Mouse (Mus musculus) neural tube, embryonic 11.5 days (tissue): ENCODE measurements at regions not wholly inside any gene's neighbourhood (a gene's known extent, or its start where the extent isn't known, plus 50 kb on each side); places are given as distances from the start of the nearest gene placed in this dataset.

Source experiments
- ATAC-seq: fragments of 200-750 bp; cut with Nextera tagmentation; 2 replicates; pipeline ENCODE4 v1.8.0; 2017; ENCODE audit warnings: moderate number of reproducible peaks, mild to moderate bottlenecking, moderate TSS enrichment, moderate library complexity; ENCODE audit not compliant: insufficient read depth, low FRiP score, low TSS enrichment
- DNase-seq: peaks from one replicate; pipeline ENCODE4 v3.0.0-alpha.2; 2015; ENCODE audit warnings: low spot score
- H3K27ac ChIP-seq: fragments of 300-500 bp; sonication (generic); 2 replicates; pipeline ENCODE4 v1.5.1; 2014; ENCODE audit warnings: low read depth, mild to moderate bottlenecking, low read length
- H3K27me3 ChIP-seq: fragments of 300-500 bp; sonication (generic); 2 replicates; pipeline ENCODE4 v1.6.1; 2014; ENCODE audit warnings: mild to moderate bottlenecking, low read length, mixed read lengths; ENCODE audit not compliant: control insufficient read depth, insufficient read depth
- H3K36me3 ChIP-seq: fragments of 300-500 bp; sonication (generic); 2 replicates; pipeline ENCODE4 v1.6.1; 2014; ENCODE audit warnings: mild to moderate bottlenecking, low read length, moderate library complexity, mixed read lengths; ENCODE audit not compliant: control insufficient read depth, insufficient read depth
- H3K4me1 ChIP-seq: fragments of 300-500 bp; sonication (generic); 2 replicates; pipeline ENCODE4 v1.6.1; 2014; ENCODE audit warnings: low read length, mixed read lengths; ENCODE audit not compliant: control insufficient read depth, insufficient read depth
- H3K4me2 ChIP-seq: fragments of 300-500 bp; sonication (generic); 2 replicates; pipeline ENCODE4 v1.6.1; 2014; ENCODE audit warnings: low read depth, mild to moderate bottlenecking, moderate library complexity
- H3K4me3 ChIP-seq: fragments of 300-500 bp; sonication (generic); 2 replicates; pipeline ENCODE4 v1.5.1; 2014; ENCODE audit warnings: low read depth, low read length
- H3K9ac ChIP-seq: fragments of 300-500 bp; sonication (generic); 2 replicates; pipeline ENCODE4 v1.6.1; 2014; ENCODE audit warnings: mild to moderate bottlenecking, low read length
- H3K9me3 ChIP-seq: fragments of 300-500 bp; sonication (generic); 2 replicates; pipeline ENCODE4 v1.6.1; 2016; ENCODE audit warnings: low read length; ENCODE audit not compliant: control insufficient read depth
- WGBS: fragments of 180-500 bp; shearing (Covaris S2); extraction: QIAGEN DNeasy Blood & Tissue Kit; methylation state at CpG from one replicate; pipeline ENCODE4 v1.1.7; 2014; 5-methylcytosine and 5-hydroxymethylcytosine counted together

- Histone ChIP-seq H3K27me3 (no peaks in the 10 kb centered on the region), H3K4me3 (no peak overlapping the region), H3K4me2 (no peak overlapping the region), H3K36me3 (no peaks in the 10 kb centered on the region), H3K9ac (no peak overlapping the region), H3K4me1 (no peaks in the 10 kb centered on the region), H3K9me3 (no peaks in the 10 kb centered on the region), H3K27ac (no peak overlapping the region)
- DNase-seq (no peak), ATAC-seq (no peak; the same call in 1 of the 2 replicates)
- 51% methylated on average over 1 of the region's 1 CpGs for WGBS
These were observed 309.9 kb upstream of the Megf9 start for GRCm38 (mm10) chr4:70844742-70845141.

GRCm38 (mm10) chr4:70810956-70811316, 276.1 kb upstream of the Megf9 start:
- no peak overlapping the region for H3K4me2 ChIP-seq
- WGBS: 70% methylated on average over 2 of the region's 2 CpGs
- H3K27ac ChIP-seq: no peak overlapping the region
- H3K4me1 ChIP-seq: no peaks in the 10 kb centered on the region
- no peak; the same call in 1 of the 2 replicates for ATAC-seq
- no peaks in the 10 kb centered on the region for H3K36me3 ChIP-seq
- DNase-seq: no peak
- H3K27me3 ChIP-seq: no peaks in the 10 kb centered on the region
- no peak overlapping the region for H3K4me3 ChIP-seq
- no peaks in the 10 kb centered on the region for H3K9me3 ChIP-seq
- no peak overlapping the region for H3K9ac ChIP-seq

GRCm38 (mm10) chr4:70810311-70810955, 275.6 kb upstream of the Megf9 start:
- Histone ChIP-seq H3K4me2 (no peak overlapping the region), H3K27me3 (no peaks in the 10 kb centered on the region), H3K9ac (no peak overlapping the region), H3K4me1 (no peaks in the 10 kb centered on the region), H3K9me3 (no peaks in the 10 kb centered on the region), H3K36me3 (no peaks in the 10 kb centered on the region), H3K27ac (no peak overlapping the region), H3K4me3 (no peak overlapping the region)
- DNase-seq: no peak
- no peak; the same call in 1 of the 2 replicates for ATAC-seq

- Histone ChIP-seq H3K9ac (no peak overlapping the region), H3K9me3 (no peaks in the 10 kb centered on the region), H3K4me2 (no peak overlapping the region), H3K27me3 (no peaks in the 10 kb centered on the region), H3K4me1 (no peaks in the 10 kb centered on the region), H3K36me3 (no peaks in the 10 kb centered on the region), H3K27ac (no peak overlapping the region), H3K4me3 (no peak overlapping the region)
- DNase-seq: no peak
- 84% methylated on average over 3 of the region's 3 CpGs for WGBS
- ATAC-seq: no peak
These were observed 270.1 kb upstream of the Megf9 start for GRCm38 (mm10) chr4:70804925-70805342.

GRCm38 (mm10) chr4:70798483-70798882, 263.7 kb upstream of the Megf9 start:
- Histone ChIP-seq H3K4me2 (no peak overlapping the region), H3K4me1 (no peaks in the 10 kb centered on the region), H3K36me3 (no peaks in the 10 kb centered on the region), H3K27me3 (no peaks in the 10 kb centered on the region), H3K27ac (no peak overlapping the region), H3K4me3 (no peak overlapping the region), H3K9ac (no peak overlapping the region), H3K9me3 (no peaks in the 10 kb centered on the region)
- WGBS: 58% methylated on average over 1 of the region's 1 CpGs
- no peak for DNase-seq
- no peak for ATAC-seq

GRCm38 (mm10) chr4:70797935-70798334, 263.1 kb upstream of the Megf9 start:
- no peak overlapping the region for H3K9ac ChIP-seq
- DNase-seq (no peak), ATAC-seq (no peak)
- no peaks in the 10 kb centered on the region for H3K9me3 ChIP-seq
- H3K27me3 ChIP-seq: no peaks in the 10 kb centered on the region
- H3K27ac ChIP-seq: no peak overlapping the region
- 60% methylated on average over 3 of the region's 3 CpGs for WGBS
- no peaks in the 10 kb centered on the region for H3K36me3 ChIP-seq
- H3K4me3 ChIP-seq: no peak overlapping the region
- no peaks in the 10 kb centered on the region for H3K4me1 ChIP-seq
- no peak overlapping the region for H3K4me2 ChIP-seq

GRCm38 (mm10) chr4:70783487-70783886, 248.7 kb upstream of the Megf9 start:
- H3K9me3 ChIP-seq: no peaks in the 10 kb centered on the region
- ATAC-seq (no peak), DNase-seq (no peak)
- H3K27me3 ChIP-seq: no peaks in the 10 kb centered on the region
- H3K36me3 ChIP-seq: no peaks in the 10 kb centered on the region
- H3K9ac ChIP-seq: no peak overlapping the region
- 52% methylated on average over 2 of the region's 2 CpGs for WGBS
- no peak overlapping the region for H3K4me2 ChIP-seq
- H3K4me3 ChIP-seq: no peak overlapping the region
- H3K4me1 ChIP-seq: no peaks in the 10 kb centered on the region
- no peak overlapping the region for H3K27ac ChIP-seq

- H3K36me3 ChIP-seq: no peaks in the 10 kb centered on the region
- no peaks in the 10 kb centered on the region for H3K9me3 ChIP-seq
- no peak overlapping the region for H3K27ac ChIP-seq
- H3K9ac ChIP-seq: no peak overlapping the region
- no peak overlapping the region for H3K4me2 ChIP-seq
- H3K27me3 ChIP-seq: no peaks in the 10 kb centered on the region
- H3K4me1 ChIP-seq: no peaks in the 10 kb centered on the region
- DNase-seq: peak; percentile 15
- H3K4me3 ChIP-seq: no peak overlapping the region
- no peak; the same call in 1 of the 2 replicates for ATAC-seq
- WGBS: 29% methylated on average over 2 of the region's 2 CpGs
These were observed 246.8 kb upstream of the Megf9 start for GRCm38 (mm10) chr4:70781591-70781990.

GRCm38 (mm10) chr4:70776273-70776672, 241.5 kb upstream of the Megf9 start:
- no peak for DNase-seq
- no peaks in the 10 kb centered on the region for H3K9me3 ChIP-seq
- WGBS: 79% methylated on average over 1 of the region's 1 CpGs
- no peaks in the 10 kb centered on the region for H3K4me1 ChIP-seq
- no peak for ATAC-seq
- H3K36me3 ChIP-seq: no peaks in the 10 kb centered on the region
- no peak overlapping the region for H3K4me3 ChIP-seq
- no peak overlapping the region for H3K4me2 ChIP-seq
- no peak overlapping the region for H3K27ac ChIP-seq
- H3K9ac ChIP-seq: no peak overlapping the region
- H3K27me3 ChIP-seq: no peaks in the 10 kb centered on the region
